Comparison of ENCODE assay signal across 7 mouse cellular contexts in genomic region chr4:141077681-141078509, GRCm38 (mm10). TPM values are rescaled to one million over a fixed set of nuclear protein-coding genes. Genes with fewer than 3 reads are reported as not detected.
DNase-seq lines count a peak whose midpoint lies in the region; ATAC-seq lines count a peak whose summit lies in the region.

Gene Necap2 (minus strand): TSS chr4:141078357.

- intact Hi-C loops in gastrocnemius, postnatal 36 days (cut with DNase I) = no loop called here
- intact Hi-C loops in left cerebral cortex, postnatal 25 days (cut with DNase I) = loop anchor here (2.0 to 10.0 kb wide), 2 partner anchors 43 to 373 kb away; partner anchors contain the start of gene Rcc2

- WGBS in intestine, embryonic 15.5 days = under 1% methylated on average over 67 of the region's 67 CpGs
- WGBS in midbrain, embryonic 10.5 days = under 1% methylated on average over 67 of the region's 67 CpGs

- peak within 1 kb of the TSS; percentile 78 for H3K4me3 ChIP-seq in intestine, embryonic 15.5 days (replicated peaks)
- peak within 1 kb of the TSS; percentile 98 for H3K4me3 ChIP-seq in midbrain, embryonic 10.5 days

- ATAC-seq in intestine, embryonic 15.5 days = peak; percentile 95

- peaks cover 7% of the 10 kb centered on the region; the same call in 1 of the 2 replicates for H3K36me3 ChIP-seq in intestine, embryonic 15.5 days
- H3K36me3 ChIP-seq in midbrain, embryonic 10.5 days = peaks cover 32% of the 10 kb centered on the region

- 0 out of 2 replicates have a peak within 1 kb of the TSS, but pooled peaks have one; percentile 19 for H3K27ac ChIP-seq in intestine, embryonic 15.5 days
- H3K27ac ChIP-seq in midbrain, embryonic 10.5 days (replicated peaks) = peak within 1 kb of the TSS; percentile 84

- H3K9ac ChIP-seq in intestine, embryonic 15.5 days = peak within 1 kb of the TSS; percentile 84

- no peaks in the 10 kb centered on the region for H3K9me3 ChIP-seq in intestine, embryonic 15.5 days
- H3K9me3 ChIP-seq in midbrain, embryonic 10.5 days (replicated peaks) = no peaks in the 10 kb centered on the region

- no peaks in the 10 kb centered on the region for H3K27me3 ChIP-seq in intestine, embryonic 15.5 days (replicated peaks)
- H3K27me3 ChIP-seq in midbrain, embryonic 10.5 days (ENCODE audit: low read depth, poor library complexity, severe bottlenecking) = no peaks in the 10 kb centered on the region

- peaks cover 10% of the 10 kb centered on the region for H3K4me1 ChIP-seq in intestine, embryonic 15.5 days (replicated peaks)
- peaks cover 16% of the 10 kb centered on the region for H3K4me1 ChIP-seq in midbrain, embryonic 10.5 days

- peak within 1 kb of the TSS; percentile 87 for H3K4me2 ChIP-seq in intestine, embryonic 15.5 days (replicated peaks)

- peak; percentile 91 to 93 for DNase-seq in adrenal gland, adult 18-20 months (ENCODE audit: low spot score in 2 of 2)
- peak; percentile 96 for DNase-seq in embryo, embryonic 11 days
- DNase-seq in gastrocnemius, postnatal 36 days = peak; percentile 90 to 92
- DNase-seq in left cerebral cortex, postnatal 25 days (ENCODE audit: low spot score in 2 of 2) = peak; percentile 94 to 97
- peak; percentile 95 for DNase-seq in midbrain, embryonic 10.5 days (ENCODE audit: low spot score)
- peak; percentile 97 for DNase-seq in right cerebral cortex, postnatal 4 days

RNA-seq across cellular contexts. Expression of gene Necap2, which starts in this region (rescaled TPM):
- total RNA-seq in adrenal gland, adult 18-20 months (2021) = 10 to 100 TPM; 59.3 to 61.1 TPM
- 10 to 100 TPM; 13.3 to 15.3 TPM for total RNA-seq in gastrocnemius, postnatal 36 days (2021)
- 66.6 and 70.2 TPM in 2 replicates for polyA plus RNA-seq in intestine, embryonic 15.5 days (2015; fragmentation: Nextera tagmentation; extraction: Ambion mirVana)
- total RNA-seq in left cerebral cortex, postnatal 25 days (2021) = 10 to 100 TPM; 36.3 to 46.0 TPM
- polyA plus RNA-seq in midbrain, embryonic 10.5 days (2016; fragmentation: Nextera tagmentation; extraction: Ambion mirVana) = 54.8 TPM in 2 replicates

Comparison
In these comparisons a context has a peak if more than half of its experiments do, and no peak if none do; other contexts are left out.
1. Peak in every context shown above with its lines: DNase-seq, ATAC-seq, H3K4me3 ChIP-seq and H3K27ac ChIP-seq.